Mouse (Mus musculus) stomach, embryonic 15.5 days (tissue): Measurements from ENCODE around the gene Bcl7b. TPM values are rescaled to one million over a fixed set of nuclear protein-coding genes. Genes with fewer than 3 reads are reported as not detected.

Experiments used
- ATAC-seq: fragments of 200-750 bp; cut with Nextera tagmentation; 2 replicates; pipeline ENCODE4 v1.8.0; 2017; ENCODE audit warnings: low read depth, moderate number of reproducible peaks, moderate TSS enrichment; ENCODE audit not compliant: insufficient read depth, low FRiP score
- H3K27ac ChIP-seq: fragments of 300-500 bp; sonication (generic); 2 replicates; pipeline ENCODE4 v1.5.1; 2015; ENCODE audit warnings: mild to moderate bottlenecking, inconsistent platforms
- H3K27me3 ChIP-seq: fragments of 300-500 bp; sonication (generic); replicated peaks from 2 replicates; pipeline ENCODE4 v1.6.1; 2015; ENCODE audit warnings: inconsistent platforms
- H3K36me3 ChIP-seq: fragments of 300-500 bp; sonication (generic); 2 replicates; pipeline ENCODE4 v1.6.1; 2015; ENCODE audit warnings: inconsistent platforms
- H3K4me1 ChIP-seq: fragments of 300-500 bp; sonication (generic); 2 replicates; pipeline ENCODE4 v1.6.1; 2015; ENCODE audit warnings: inconsistent platforms
- H3K4me2 ChIP-seq: fragments of 300-500 bp; sonication (generic); 2 replicates; pipeline ENCODE4 v1.6.1; 2015; ENCODE audit warnings: mild to moderate bottlenecking, inconsistent platforms
- H3K4me3 ChIP-seq: fragments of 300-500 bp; sonication (generic); replicated peaks from 2 replicates; pipeline ENCODE4 v1.5.1; 2015; ENCODE audit warnings: inconsistent platforms
- H3K9ac ChIP-seq: fragments of 300-500 bp; sonication (generic); 2 replicates; pipeline ENCODE4 v1.6.1; 2015; ENCODE audit warnings: inconsistent platforms
- H3K9me3 ChIP-seq: fragments of 300-500 bp; sonication (generic); 2 replicates; pipeline ENCODE4 v1.6.1; 2016; ENCODE audit warnings: inconsistent platforms
- WGBS: fragments of 180-500 bp; shearing (Covaris S2); methylation state at CpG from one replicate; pipeline ENCODE4 v1.1.7; 2015; 5-methylcytosine and 5-hydroxymethylcytosine counted together
- polyA plus RNA-seq: library from polyadenylated mRNA; unstranded; fragments of >200 nt; fragmentation: Nextera tagmentation; extraction: Ambion mirVana; gene quantifications from 2 replicates; pipeline ENCODE4 v1.2.1, GENCODE M21; 2015

Bcl7b gene
- 48.4 and 56.0 TPM in 2 replicates for polyA plus RNA-seq

DNA sequence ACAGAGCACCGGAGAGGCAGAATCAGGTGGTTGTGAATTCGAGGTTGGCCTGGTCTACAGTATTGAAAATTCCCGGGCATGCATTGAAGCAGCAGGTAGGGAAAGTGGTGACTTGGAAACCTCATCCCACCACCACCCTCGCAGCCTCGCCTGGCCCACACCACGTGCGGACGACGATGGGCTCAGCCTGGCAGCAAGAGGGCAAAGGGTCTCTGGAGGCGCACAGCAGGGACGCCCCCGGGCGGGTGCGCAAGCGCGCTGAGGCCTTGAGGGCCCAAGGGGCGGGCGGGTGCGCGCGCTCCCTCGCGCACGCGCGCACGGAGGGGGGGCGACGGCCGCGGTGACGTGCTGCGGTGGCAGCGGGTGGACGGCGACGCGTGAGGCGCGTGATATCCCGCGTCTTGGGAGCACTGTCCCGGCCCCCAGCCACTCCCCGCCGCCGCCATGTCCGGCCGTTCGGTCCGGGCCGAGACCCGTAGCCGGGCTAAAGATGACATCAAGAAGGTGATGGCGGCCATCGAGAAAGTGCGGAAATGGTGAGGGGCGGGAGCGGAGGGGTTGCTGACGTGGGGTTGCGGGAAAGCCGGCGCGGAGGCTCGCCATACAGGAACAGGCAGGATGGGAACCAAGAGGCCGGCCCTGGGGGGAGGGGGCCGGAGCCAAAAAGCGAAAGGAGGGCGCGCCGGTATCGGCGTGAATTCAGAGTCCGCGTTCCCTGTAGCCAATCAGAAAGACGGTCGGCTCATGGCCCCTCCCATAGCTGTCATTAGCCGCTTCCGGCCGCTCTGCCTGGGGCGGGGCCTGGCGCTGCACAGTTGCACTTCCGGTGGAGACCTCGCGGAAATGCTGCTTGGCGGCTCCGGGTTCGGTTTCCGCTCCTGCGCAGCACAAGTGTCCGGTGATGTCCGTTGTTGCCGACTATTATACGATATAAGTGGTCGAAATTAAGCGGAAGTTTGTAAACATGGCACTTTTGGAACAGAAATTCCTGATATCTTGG, at the start of gene Bcl7b:
Gene Bcl7b, plus strand, starts transcription at position 221 of the 1,000 bp plus-strand sequence.
- H3K4me1 ChIP-seq: peaks cover 14% of the 10 kb centered on the region; the same call in 1 of the 2 replicates
- no peaks in the 10 kb centered on the region for H3K9me3 ChIP-seq
- peak; percentile 97 for ATAC-seq
- H3K4me3 ChIP-seq: peak within 1 kb of the TSS; percentile 66
- peak within 1 kb of the TSS; percentile 98 for H3K27ac ChIP-seq
- WGBS: 2% methylated on average over 93 of the region's 95 CpGs
- no peaks in the 10 kb centered on the region for H3K27me3 ChIP-seq
- H3K36me3 ChIP-seq: peaks cover 14% of the 10 kb centered on the region
- peak within 1 kb of the TSS; percentile 77 for H3K4me2 ChIP-seq
- peak within 1 kb of the TSS; percentile 55 for H3K9ac ChIP-seq

DNA sequence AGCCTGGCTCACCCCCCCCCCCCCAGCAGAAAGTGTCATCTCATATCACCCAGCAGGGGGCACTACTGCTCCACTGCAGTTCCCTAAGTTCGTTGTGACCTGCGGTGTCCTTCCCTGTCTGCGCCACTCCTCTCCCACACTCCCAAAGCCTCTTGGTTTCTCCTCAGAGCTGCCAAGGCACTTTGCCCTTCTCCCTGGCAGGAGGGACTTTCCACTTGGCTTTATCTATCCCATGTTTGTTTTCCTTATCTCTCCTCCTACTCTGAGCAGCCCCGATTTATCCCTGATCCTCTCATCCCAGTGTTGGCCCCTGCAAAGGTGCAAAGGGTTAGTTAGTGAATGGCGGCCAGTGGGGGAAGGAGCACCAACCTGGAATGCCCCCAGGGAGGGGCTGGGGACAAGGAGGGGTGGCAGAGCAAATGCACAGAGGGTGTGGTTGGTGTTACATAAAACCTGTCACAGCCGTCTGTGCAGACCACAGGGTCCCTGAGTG, 49.4 kb upstream of the Bcl7b start:
- WGBS: 9% methylated on average over 6 of the region's 6 CpGs
- Histone ChIP-seq H3K9me3 (no peaks in the 10 kb centered on the region), H3K4me1 (peaks cover 5% of the 10 kb centered on the region), H3K9ac (no peak overlapping the region), H3K27me3 (0 out of 2 replicates have a peak, but pooled peaks cover 6% of the 10 kb centered on the region), H3K4me3 (no peak overlapping the region), H3K36me3 (no peaks in the 10 kb centered on the region), H3K4me2 (peak overlapping the region; percentile 14; the same call in 1 of the 2 replicates), H3K27ac (peak overlapping the region; percentile 3; the same call in 1 of the 2 replicates)
- ATAC-seq: peak; percentile 89

DNA sequence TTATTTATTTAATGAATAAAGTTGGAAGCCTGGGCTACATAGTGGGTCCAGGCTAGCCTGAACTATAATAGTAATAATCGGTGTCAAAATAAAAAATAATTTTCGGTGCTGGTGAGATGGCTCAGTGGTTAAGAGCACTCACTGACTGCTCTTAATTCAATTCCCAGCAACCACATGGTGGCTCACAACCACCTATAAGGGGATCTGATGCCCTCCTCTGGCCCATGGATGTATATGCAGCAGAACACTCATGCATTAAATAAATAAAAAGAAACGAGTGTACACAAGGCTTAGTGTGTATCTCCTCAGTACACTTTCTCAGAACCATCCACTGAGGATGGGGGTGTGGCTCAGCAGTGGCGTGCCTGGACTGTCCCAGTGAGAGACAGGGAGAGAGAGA, 47.3 kb upstream of the Bcl7b start:
- H3K9me3 ChIP-seq: no peaks in the 10 kb centered on the region
- 0 out of 2 replicates have a peak, but pooled peaks cover 6% of the 10 kb centered on the region for H3K27me3 ChIP-seq
- H3K9ac ChIP-seq: no peak overlapping the region
- no peak overlapping the region for H3K4me3 ChIP-seq
- no peak overlapping the region for H3K27ac ChIP-seq
- no peaks in the 10 kb centered on the region for H3K36me3 ChIP-seq
- H3K4me1 ChIP-seq: peaks cover 5% of the 10 kb centered on the region
- no peak overlapping the region for H3K4me2 ChIP-seq
- ATAC-seq: no peak
- WGBS: 57% methylated on average over 4 of the region's 4 CpGs

DNA sequence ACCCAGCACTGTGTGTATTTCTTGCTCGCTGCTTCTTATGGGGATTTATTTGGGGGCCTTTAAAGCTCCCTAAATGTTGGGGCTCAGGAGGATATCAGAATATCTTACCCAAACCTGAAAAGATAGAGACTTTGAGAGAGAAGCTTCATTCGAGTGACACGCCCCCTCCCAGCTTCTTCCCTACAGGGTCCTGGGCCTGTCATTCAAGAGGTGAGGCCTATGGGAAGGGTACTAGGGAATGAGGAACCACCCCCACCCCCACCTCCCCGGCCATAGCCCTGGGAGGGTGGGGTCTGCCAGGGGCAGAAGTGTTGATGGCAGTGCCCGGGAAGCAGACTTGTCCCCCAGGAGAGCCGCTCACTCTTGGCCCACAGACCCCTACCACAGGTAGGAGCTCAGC, 42.0 kb upstream of the Bcl7b start:
- H3K4me2 ChIP-seq: no peak overlapping the region
- no peaks in the 10 kb centered on the region for H3K4me1 ChIP-seq
- ATAC-seq: no peak
- H3K9ac ChIP-seq: no peak overlapping the region
- H3K27ac ChIP-seq: no peak overlapping the region
- H3K27me3 ChIP-seq: 0 out of 2 replicates have a peak, but pooled peaks cover 6% of the 10 kb centered on the region
- no peak overlapping the region for H3K4me3 ChIP-seq
- H3K9me3 ChIP-seq: no peaks in the 10 kb centered on the region
- no peaks in the 10 kb centered on the region for H3K36me3 ChIP-seq
- WGBS: 63% methylated on average over 6 of the region's 6 CpGs

DNA sequence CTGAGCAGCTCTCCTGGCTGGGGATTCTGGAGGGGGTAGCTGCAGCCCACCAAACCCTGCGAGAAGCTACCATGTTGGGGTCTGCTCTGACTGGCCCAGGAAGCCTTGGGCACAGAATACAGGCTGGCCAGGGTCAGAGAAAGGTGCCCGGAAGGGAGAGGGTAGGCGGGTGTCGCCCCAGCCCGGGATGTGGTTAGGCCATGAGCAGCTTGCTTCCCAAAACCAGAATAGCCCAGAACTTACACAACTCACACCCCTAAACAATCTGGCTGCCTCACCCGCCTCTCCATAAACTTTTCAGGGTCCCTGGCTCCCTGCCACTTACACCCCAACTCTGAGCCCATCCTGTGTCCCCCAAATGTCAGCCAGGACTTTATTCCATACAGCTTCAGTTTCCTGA, 40.4 kb upstream of the Bcl7b start:
- Histone ChIP-seq H3K4me1 (no peaks in the 10 kb centered on the region), H3K9ac (no peak overlapping the region), H3K9me3 (no peaks in the 10 kb centered on the region), H3K27me3 (peaks cover 8% of the 10 kb centered on the region), H3K27ac (no peak overlapping the region), H3K4me2 (no peak overlapping the region), H3K4me3 (no peak overlapping the region), H3K36me3 (no peaks in the 10 kb centered on the region)
- WGBS: 76% methylated on average over 6 of the region's 6 CpGs
- no peak; the same call in 1 of the 2 replicates for ATAC-seq

DNA sequence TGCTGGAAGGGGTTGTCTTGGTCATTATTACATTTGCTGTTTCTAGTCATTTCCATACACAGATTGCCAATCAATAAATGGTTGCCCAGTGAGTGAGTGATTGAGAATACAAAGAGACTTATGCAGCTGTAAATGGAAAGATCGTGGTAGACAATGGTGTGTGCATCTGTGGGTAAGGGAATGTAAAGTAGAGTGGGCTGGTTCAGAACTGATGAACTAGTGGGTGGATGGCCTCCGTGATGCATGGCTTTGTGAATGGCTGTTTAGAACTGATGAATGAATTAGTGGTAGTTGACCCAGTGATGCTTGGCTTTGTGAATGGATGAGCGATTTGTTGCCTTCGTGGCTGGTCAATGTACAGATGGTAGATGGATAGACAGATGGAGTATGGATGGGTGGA, 38.3 kb upstream of the Bcl7b start:
- 85% methylated on average over 4 of the region's 4 CpGs for WGBS
- Histone ChIP-seq H3K9me3 (no peaks in the 10 kb centered on the region), H3K4me2 (no peak overlapping the region), H3K36me3 (no peaks in the 10 kb centered on the region), H3K4me3 (no peak overlapping the region), H3K9ac (no peak overlapping the region), H3K27ac (no peak overlapping the region), H3K27me3 (peaks cover 27% of the 10 kb centered on the region), H3K4me1 (0 out of 2 replicates have a peak, but pooled peaks cover 3% of the 10 kb centered on the region)
- ATAC-seq: no peak

GRCm38 (mm10) chr5:135133736-135134405, 34.2 kb upstream of the Bcl7b start:
- Histone ChIP-seq H3K36me3 (no peaks in the 10 kb centered on the region), H3K9ac (no peak overlapping the region), H3K9me3 (no peaks in the 10 kb centered on the region), H3K4me2 (peak overlapping the region; percentile 51), H3K27ac (no peak overlapping the region), H3K4me3 (peak overlapping the region; percentile 12), H3K4me1 (0 out of 2 replicates have a peak, but pooled peaks cover 3% of the 10 kb centered on the region), H3K27me3 (peaks cover 27% of the 10 kb centered on the region)
- WGBS: 5% methylated on average over 26 of the region's 26 CpGs
- ATAC-seq: peak; percentile 71; the same call in 1 of the 2 replicates

- H3K4me2 ChIP-seq: peak overlapping the region; percentile 51
- WGBS: 6% methylated on average over 8 of the region's 8 CpGs
- H3K27ac ChIP-seq: no peak overlapping the region
- no peaks in the 10 kb centered on the region for H3K36me3 ChIP-seq
- 0 out of 2 replicates have a peak, but pooled peaks cover 3% of the 10 kb centered on the region for H3K4me1 ChIP-seq
- H3K4me3 ChIP-seq: peak overlapping the region; percentile 12
- ATAC-seq: no peak
- H3K9ac ChIP-seq: no peak overlapping the region
- peaks cover 27% of the 10 kb centered on the region for H3K27me3 ChIP-seq
- no peaks in the 10 kb centered on the region for H3K9me3 ChIP-seq
Observed at GRCm38 (mm10) chr5:135134534-135134933, 33.5 kb upstream of the Bcl7b start.

- Histone ChIP-seq H3K27me3 (no peaks in the 10 kb centered on the region; the same call in 1 of the 2 replicates), H3K27ac (no peak overlapping the region), H3K9me3 (no peaks in the 10 kb centered on the region), H3K36me3 (no peaks in the 10 kb centered on the region), H3K9ac (no peak overlapping the region), H3K4me1 (no peaks in the 10 kb centered on the region), H3K4me2 (no peak overlapping the region), H3K4me3 (no peak overlapping the region)
- 77% methylated on average over 2 of the region's 2 CpGs for WGBS
- no peak for ATAC-seq
Observed at GRCm38 (mm10) chr5:135139881-135140280, 28.2 kb upstream of the Bcl7b start.

DNA sequence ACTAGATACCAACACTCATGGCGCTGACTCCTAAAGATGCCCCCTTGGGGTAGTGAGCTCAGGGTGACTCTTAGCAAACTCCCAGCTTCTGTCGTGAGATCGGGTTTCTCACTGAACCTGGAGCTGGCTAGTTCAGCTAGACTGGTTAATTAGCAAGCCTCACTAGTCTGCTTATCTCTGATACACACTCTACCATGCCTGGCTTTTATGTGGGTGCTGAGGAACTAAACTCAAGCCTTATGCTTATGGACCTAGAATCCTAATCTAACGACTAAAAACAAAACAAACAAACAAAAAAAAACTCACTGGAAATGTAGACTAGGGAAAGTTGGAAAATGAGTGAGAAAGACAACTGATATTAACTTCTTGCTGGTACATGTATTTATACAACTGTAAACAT, 23.6 kb upstream of the Bcl7b start:
- no peak for ATAC-seq
- Histone ChIP-seq H3K4me3 (no peak overlapping the region), H3K4me1 (no peaks in the 10 kb centered on the region), H3K9ac (no peak overlapping the region), H3K36me3 (no peaks in the 10 kb centered on the region), H3K27me3 (no peaks in the 10 kb centered on the region; the same call in 1 of the 2 replicates), H3K27ac (no peak overlapping the region), H3K9me3 (no peaks in the 10 kb centered on the region), H3K4me2 (no peak overlapping the region)
- 48% methylated on average over 4 of the region's 4 CpGs for WGBS

DNA sequence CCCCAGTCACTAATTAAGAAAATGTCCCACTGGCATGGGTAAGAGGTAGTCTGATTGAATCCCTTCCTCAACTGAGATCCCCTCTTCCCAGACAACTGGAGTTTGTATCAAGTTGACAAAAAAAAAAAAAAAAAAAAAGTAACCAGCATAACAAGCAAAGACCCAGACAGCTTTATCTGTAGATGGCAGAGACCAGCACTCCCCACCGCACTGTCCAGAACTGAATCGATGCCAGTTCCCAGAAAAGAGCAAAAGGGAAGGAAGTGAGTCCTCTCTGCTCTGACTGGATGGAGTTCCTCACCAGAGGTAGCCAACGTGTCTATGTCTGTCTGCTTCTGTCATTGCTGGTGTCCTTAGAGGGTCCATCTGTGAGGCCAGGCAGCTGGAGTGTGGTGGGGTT, 22.6 kb upstream of the Bcl7b start:
- ATAC-seq: no peak
- H3K36me3 ChIP-seq: no peaks in the 10 kb centered on the region
- no peak overlapping the region for H3K4me2 ChIP-seq
- H3K4me1 ChIP-seq: peaks cover 3% of the 10 kb centered on the region; the same call in 1 of the 2 replicates
- H3K9me3 ChIP-seq: no peaks in the 10 kb centered on the region
- no peaks in the 10 kb centered on the region; the same call in 1 of the 2 replicates for H3K27me3 ChIP-seq
- no peak overlapping the region for H3K4me3 ChIP-seq
- H3K9ac ChIP-seq: no peak overlapping the region
- 61% methylated on average over 3 of the region's 3 CpGs for WGBS
- H3K27ac ChIP-seq: no peak overlapping the region
